Mouse (Mus musculus): ENCODE measurements around the gene Ppp6r3. TPM values are rescaled to one million over a fixed set of nuclear protein-coding genes. Genes with fewer than 3 reads are reported as not detected.
"Not testable (repeated sequence)": the region's sequence is repeated elsewhere in the genome, so short reads cannot be mapped to it uniquely, and the experiment has no call there.

Gene Ppp6r3
- polyA plus RNA-seq, 1 experiment from 2014 or later = 43.1 TPM

- WGBS = 97% methylated on average over 6 of the region's 6 CpGs
- Histone ChIP-seq H3K9ac (ENCODE audit: low read depth, low read length) (no peak overlapping the region), H3K36me3 (ENCODE audit: control insufficient read depth, insufficient read depth, low read length) (no peaks in the 10 kb centered on the region), H3K27me3 (replicated peaks; ENCODE audit: control insufficient read depth, insufficient read depth, low read length) (no peaks in the 10 kb centered on the region), H3K9me3 (ENCODE audit: control insufficient read depth, low read length) (no peaks in the 10 kb centered on the region), H3K4me3 (ENCODE audit: low read length) (no peak overlapping the region), H3K27ac (ENCODE audit: low read length) (no peak overlapping the region), H3K4me1 (ENCODE audit: control insufficient read depth, insufficient read depth, low read length) (no peaks in the 10 kb centered on the region), H3K4me2 (ENCODE audit: low read depth, low read length) (no peak overlapping the region)
- no peak for ATAC-seq
Measured at GRCm38 (mm10) chr19:3537658-3538057, 37.9 kb downstream of the Ppp6r3 start.

GRCm38 (mm10) chr19:3534945-3535344 is 40.6 kb downstream of the Ppp6r3 start:
- WGBS = 84% methylated on average over 3 of the region's 3 CpGs
- H3K36me3 ChIP-seq (ENCODE audit: control insufficient read depth, insufficient read depth, low read length) = no peaks in the 10 kb centered on the region
- ATAC-seq = no peak

GRCm38 (mm10) chr19:3533266-3533966 is 42.1 kb downstream of the Ppp6r3 start:
- not testable (repeated sequence) for H3K9me3 ChIP-seq (ENCODE audit: control insufficient read depth, low read length); H3K4me1 ChIP-seq (ENCODE audit: control insufficient read depth, insufficient read depth, low read length); H3K27ac ChIP-seq (ENCODE audit: low read length); H3K4me2 ChIP-seq (ENCODE audit: low read depth, low read length); H3K9ac ChIP-seq (ENCODE audit: low read depth, low read length); H3K36me3 ChIP-seq (ENCODE audit: control insufficient read depth, insufficient read depth, low read length); ATAC-seq; H3K27me3 ChIP-seq (replicated peaks; ENCODE audit: control insufficient read depth, insufficient read depth, low read length); H3K4me3 ChIP-seq (ENCODE audit: low read length)
- 92% methylated on average over 12 of the region's 12 CpGs for WGBS

More at GRCm38 (mm10) chr19:3534945-3535344, 40.6 kb downstream of the Ppp6r3 start:
- Histone ChIP-seq H3K27me3 (replicated peaks; ENCODE audit: control insufficient read depth, insufficient read depth, low read length) (no peaks in the 10 kb centered on the region), H3K27ac (ENCODE audit: low read length) (no peak overlapping the region), H3K4me1 (ENCODE audit: control insufficient read depth, insufficient read depth, low read length) (0 out of 2 replicates have a peak, but pooled peaks cover 1% of the 10 kb centered on the region), H3K9ac (ENCODE audit: low read depth, low read length) (no peak overlapping the region), H3K9me3 (ENCODE audit: control insufficient read depth, low read length) (no peaks in the 10 kb centered on the region), H3K4me2 (ENCODE audit: low read depth, low read length) (no peak overlapping the region), H3K4me3 (ENCODE audit: low read length) (no peak overlapping the region)

GRCm38 (mm10) chr19:3532717-3533260 is 42.8 kb downstream of the Ppp6r3 start:
- no peak overlapping the region for H3K9ac ChIP-seq (ENCODE audit: low read depth, low read length)
- WGBS = 94% methylated on average over 14 of the region's 14 CpGs

GRCm38 (mm10) chr19:3529781-3530180 is 45.8 kb downstream of the Ppp6r3 start:
- H3K36me3 ChIP-seq (ENCODE audit: control insufficient read depth, insufficient read depth, low read length) = peaks cover 3% of the 10 kb centered on the region; the same call in 1 of the 2 replicates
- no peak overlapping the region for H3K4me2 ChIP-seq (ENCODE audit: low read depth, low read length)
- H3K27ac ChIP-seq (ENCODE audit: low read length) = no peak overlapping the region
- H3K4me1 ChIP-seq (ENCODE audit: control insufficient read depth, insufficient read depth, low read length) = 0 out of 2 replicates have a peak, but pooled peaks cover 3% of the 10 kb centered on the region
- H3K9me3 ChIP-seq (ENCODE audit: control insufficient read depth, low read length) = no peaks in the 10 kb centered on the region
- H3K27me3 ChIP-seq (replicated peaks; ENCODE audit: control insufficient read depth, insufficient read depth, low read length) = no peaks in the 10 kb centered on the region
- no peak overlapping the region for H3K4me3 ChIP-seq (ENCODE audit: low read length)
- no peak overlapping the region for H3K9ac ChIP-seq (ENCODE audit: low read depth, low read length)
- ATAC-seq = no peak
- WGBS = 75% methylated on average over 3 of the region's 3 CpGs

More at GRCm38 (mm10) chr19:3532717-3533260, 42.8 kb downstream of the Ppp6r3 start:
- H3K36me3 ChIP-seq (ENCODE audit: control insufficient read depth, insufficient read depth, low read length) = no peaks in the 10 kb centered on the region
- no peak overlapping the region for H3K27ac ChIP-seq (ENCODE audit: low read length)
- ATAC-seq = no peak
- H3K27me3 ChIP-seq (replicated peaks; ENCODE audit: control insufficient read depth, insufficient read depth, low read length) = no peaks in the 10 kb centered on the region
- no peak overlapping the region for H3K4me2 ChIP-seq (ENCODE audit: low read depth, low read length)
- H3K4me1 ChIP-seq (ENCODE audit: control insufficient read depth, insufficient read depth, low read length) = 0 out of 2 replicates have a peak, but pooled peaks cover 3% of the 10 kb centered on the region
- no peaks in the 10 kb centered on the region for H3K9me3 ChIP-seq (ENCODE audit: control insufficient read depth, low read length)
- no peak overlapping the region for H3K4me3 ChIP-seq (ENCODE audit: low read length)

GRCm38 (mm10) chr19:3528646-3529045 is 46.9 kb downstream of the Ppp6r3 start:
- ATAC-seq = no peak
- no peaks in the 10 kb centered on the region for H3K27me3 ChIP-seq (replicated peaks; ENCODE audit: control insufficient read depth, insufficient read depth, low read length)
- WGBS = 83% methylated on average over 4 of the region's 4 CpGs
- H3K4me1 ChIP-seq (ENCODE audit: control insufficient read depth, insufficient read depth, low read length) = 0 out of 2 replicates have a peak, but pooled peaks cover 3% of the 10 kb centered on the region
- H3K4me3 ChIP-seq (ENCODE audit: low read length) = no peak overlapping the region
- peaks cover 3% of the 10 kb centered on the region; the same call in 1 of the 2 replicates for H3K36me3 ChIP-seq (ENCODE audit: control insufficient read depth, insufficient read depth, low read length)
- H3K9ac ChIP-seq (ENCODE audit: low read depth, low read length) = no peak overlapping the region
- no peak overlapping the region for H3K4me2 ChIP-seq (ENCODE audit: low read depth, low read length)
- no peak overlapping the region for H3K27ac ChIP-seq (ENCODE audit: low read length)
- H3K9me3 ChIP-seq (ENCODE audit: control insufficient read depth, low read length) = no peaks in the 10 kb centered on the region

- no peak for ATAC-seq
- peaks cover 3% of the 10 kb centered on the region; the same call in 1 of the 2 replicates for H3K36me3 ChIP-seq (ENCODE audit: control insufficient read depth, insufficient read depth, low read length)
- H3K4me2 ChIP-seq (ENCODE audit: low read depth, low read length) = no peak overlapping the region
- H3K4me1 ChIP-seq (ENCODE audit: control insufficient read depth, insufficient read depth, low read length) = 0 out of 2 replicates have a peak, but pooled peaks cover 3% of the 10 kb centered on the region
- no peak overlapping the region for H3K9ac ChIP-seq (ENCODE audit: low read depth, low read length)
- 98% methylated on average over 4 of the region's 4 CpGs for WGBS
- H3K27me3 ChIP-seq (replicated peaks; ENCODE audit: control insufficient read depth, insufficient read depth, low read length) = no peaks in the 10 kb centered on the region
- H3K27ac ChIP-seq (ENCODE audit: low read length) = no peak overlapping the region
- no peaks in the 10 kb centered on the region for H3K9me3 ChIP-seq (ENCODE audit: control insufficient read depth, low read length)
- no peak overlapping the region for H3K4me3 ChIP-seq (ENCODE audit: low read length)
Measured at GRCm38 (mm10) chr19:3527531-3527930, 48.0 kb downstream of the Ppp6r3 start.

- H3K9me3 ChIP-seq (ENCODE audit: control insufficient read depth, low read length) = no peaks in the 10 kb centered on the region
- H3K9ac ChIP-seq (ENCODE audit: low read depth, low read length) = no peak overlapping the region
- H3K4me2 ChIP-seq (ENCODE audit: low read depth, low read length) = no peak overlapping the region
- H3K27ac ChIP-seq (ENCODE audit: low read length) = no peak overlapping the region
- no peak overlapping the region for H3K4me3 ChIP-seq (ENCODE audit: low read length)
- no peak for ATAC-seq
- H3K36me3 ChIP-seq (ENCODE audit: control insufficient read depth, insufficient read depth, low read length) = peaks cover 3% of the 10 kb centered on the region; the same call in 1 of the 2 replicates
- 83% methylated on average over 4 of the region's 4 CpGs for WGBS
- no peaks in the 10 kb centered on the region for H3K4me1 ChIP-seq (ENCODE audit: control insufficient read depth, insufficient read depth, low read length)
- no peaks in the 10 kb centered on the region for H3K27me3 ChIP-seq (replicated peaks; ENCODE audit: control insufficient read depth, insufficient read depth, low read length)
Measured at GRCm38 (mm10) chr19:3519471-3520169, 55.9 kb downstream of the Ppp6r3 start.

GRCm38 (mm10) chr19:3497216-3497615 is 78.3 kb downstream of the Ppp6r3 start:
- WGBS = 92% methylated on average over 3 of the region's 3 CpGs
- Histone ChIP-seq H3K4me1 (ENCODE audit: control insufficient read depth, insufficient read depth, low read length) (no peaks in the 10 kb centered on the region), H3K27me3 (replicated peaks; ENCODE audit: control insufficient read depth, insufficient read depth, low read length) (no peaks in the 10 kb centered on the region), H3K4me3 (ENCODE audit: low read length) (no peak overlapping the region), H3K9me3 (ENCODE audit: control insufficient read depth, low read length) (no peaks in the 10 kb centered on the region), H3K4me2 (ENCODE audit: low read depth, low read length) (no peak overlapping the region), H3K9ac (ENCODE audit: low read depth, low read length) (no peak overlapping the region), H3K36me3 (ENCODE audit: control insufficient read depth, insufficient read depth, low read length) (peaks cover 11% of the 10 kb centered on the region), H3K27ac (ENCODE audit: low read length) (no peak overlapping the region)
- ATAC-seq = no peak

All from intestine, embryonic 16.5 days (tissue).